Mouse (Mus musculus) spleen, embryonic (tissue): ENCODE results near the gene Ablim2.

Source experiments
- CTCF ChIA-PET: fragments of 350-600 bp; sonication (Branson Sonifier 250); formaldehyde crosslinking; loops from one replicate; lab custom pipeline; 2022; lab: Charles Lee

Ablim2 gene

GRCm38 (mm10) chr5:35768525-35768924 is 10.8 kb downstream of the Ablim2 start:
- CTCF ChIA-PET = no interaction called here

- CTCF ChIA-PET = no interaction called here
Observed at GRCm38 (mm10) chr5:35768997-35769396, 11.3 kb downstream of the Ablim2 start.

GRCm38 (mm10) chr5:35770246-35770645 is 12.6 kb downstream of the Ablim2 start:
- CTCF ChIA-PET = no interaction called here

- CTCF ChIA-PET = no interaction called here
Observed at GRCm38 (mm10) chr5:35770891-35771663, 13.4 kb downstream of the Ablim2 start.

GRCm38 (mm10) chr5:35773274-35774136 is 15.8 kb downstream of the Ablim2 start:
- CTCF ChIA-PET = no interaction called here

- CTCF ChIA-PET = no interaction called here
Observed at GRCm38 (mm10) chr5:35774137-35774424, 16.4 kb downstream of the Ablim2 start.

- CTCF ChIA-PET = no interaction called here
Observed at GRCm38 (mm10) chr5:35781116-35781515, 23.4 kb downstream of the Ablim2 start.

- CTCF ChIA-PET = no interaction called here
Observed at GRCm38 (mm10) chr5:35782648-35783180, 25.0 kb downstream of the Ablim2 start.

GRCm38 (mm10) chr5:35785853-35786252 is 28.2 kb downstream of the Ablim2 start:
- CTCF ChIA-PET = no interaction called here

- CTCF ChIA-PET = no interaction called here
Observed at GRCm38 (mm10) chr5:35787847-35788246, 30.2 kb downstream of the Ablim2 start.

GRCm38 (mm10) chr5:35788719-35789118 is 31.0 kb downstream of the Ablim2 start:
- CTCF ChIA-PET = no interaction called here

GRCm38 (mm10) chr5:35789697-35790096 is 32.0 kb downstream of the Ablim2 start:
- CTCF ChIA-PET = no interaction called here

GRCm38 (mm10) chr5:35790387-35791065 is 32.8 kb downstream of the Ablim2 start:
- CTCF ChIA-PET = no interaction called here

- CTCF ChIA-PET = no interaction called here
Observed at GRCm38 (mm10) chr5:35793971-35794370, 36.3 kb downstream of the Ablim2 start.

- CTCF ChIA-PET = no interaction called here
Observed at GRCm38 (mm10) chr5:35794942-35795341, 37.3 kb downstream of the Ablim2 start.

GRCm38 (mm10) chr5:35795481-35796048 is 37.9 kb downstream of the Ablim2 start:
- CTCF ChIA-PET = no interaction called here

GRCm38 (mm10) chr5:35796136-35796535 is 38.5 kb downstream of the Ablim2 start:
- CTCF ChIA-PET = no interaction called here

GRCm38 (mm10) chr5:35799090-35799489 is 41.4 kb downstream of the Ablim2 start:
- CTCF ChIA-PET = no interaction called here

- CTCF ChIA-PET = no interaction called here
Observed at GRCm38 (mm10) chr5:35803416-35803815, 45.7 kb downstream of the Ablim2 start.

- CTCF ChIA-PET = no interaction called here
Observed at GRCm38 (mm10) chr5:35804685-35805084, 47.0 kb downstream of the Ablim2 start.

GRCm38 (mm10) chr5:35805209-35805608 is 47.5 kb downstream of the Ablim2 start:
- CTCF ChIA-PET = no interaction called here

- CTCF ChIA-PET = no interaction called here
Observed at GRCm38 (mm10) chr5:35807018-35807417, 49.3 kb downstream of the Ablim2 start.
